Mouse (Mus musculus) left cerebral cortex, adult 2 months (tissue): ENCODE measurements at regions not wholly inside any gene's neighbourhood (a gene's known extent, or its start where the extent isn't known, plus 50 kb on each side); places are given as distances from the start of the nearest gene placed in this dataset.

Experiments
- DNase-seq, 2 experiments: peaks; one replicate each; pipeline ENCODE4 v3.0.0; 2021 to 2022; ENCODE audit warnings: low spot score in 2 of 2, mixed read lengths in 1 of 2; ENCODE audit errors: extremely low spot score in 1 of 2
- H3K27ac ChIP-seq: fragments of 200-600 bp; 2 replicates; pipeline ENCODE4 v1.8.1; 2022
- H3K4me3 ChIP-seq: fragments of 200-600 bp; 2 replicates; pipeline ENCODE4 v1.8.1; 2022
- CTCF ChIP-seq: fragments of 200-600 bp; IDR thresholded peaks from 2 replicates; pipeline ENCODE4 v1.8.1; 2022; ENCODE audit warnings: antibody characterized with exemption, mild to moderate bottlenecking, moderate library complexity
- intact Hi-C: fragments of 180-260 bp; cut with DNase I; formaldehyde crosslinking; loops from one replicate; pipeline ENCODE4 v1.15.1; 2025

DNA sequence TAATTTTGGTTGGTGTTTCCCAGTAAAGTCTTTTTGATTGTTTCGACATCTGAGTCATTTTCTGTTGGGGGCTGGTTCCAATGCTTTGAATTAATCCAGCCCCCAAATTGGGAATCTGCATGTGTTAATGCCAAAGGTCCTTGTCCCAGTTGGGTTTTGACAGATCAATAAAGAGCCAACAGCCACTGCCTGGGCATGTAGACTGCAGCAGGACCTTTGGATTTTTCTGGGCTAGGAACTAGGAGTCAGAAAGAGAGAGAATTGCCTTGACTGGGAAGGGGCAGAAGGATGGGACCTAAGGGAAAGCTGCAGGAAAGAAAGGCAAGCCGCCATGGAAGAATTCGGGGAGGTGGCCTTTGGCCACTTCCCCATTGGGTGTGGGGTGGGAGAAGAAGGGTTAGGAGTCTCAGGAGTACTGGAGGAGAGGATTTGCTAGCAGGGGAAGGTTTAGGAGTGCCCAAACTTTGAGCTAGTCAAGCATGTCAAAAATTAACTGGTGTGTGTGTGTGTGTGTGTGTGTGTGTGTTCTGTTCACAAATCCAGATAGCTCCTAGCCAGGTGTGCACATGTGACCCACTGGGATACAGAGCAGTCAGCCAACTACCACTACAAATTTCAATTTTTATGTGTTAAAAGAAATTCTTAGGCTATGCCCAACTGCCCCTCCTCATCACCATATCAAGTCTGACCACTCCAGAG, 51.0 kb upstream of the Pde7b start:
- DNase-seq, result no peak
- TF ChIP-seq CTCF, result no peak
- Histone ChIP-seq H3K27ac (no peak overlapping the region), H3K4me3 (no peak overlapping the region)
- intact Hi-C loops, result no loop called here
